ENCODE assay signal across 8 mouse cellular contexts in genomic region chr10:88503421-88504314, GRCm38 (mm10). TPM values are rescaled to one million over a fixed set of nuclear protein-coding genes. Genes with fewer than 3 reads are reported as not detected.
DNase-seq lines count a peak whose midpoint lies in the region; ATAC-seq and TF ChIP-seq lines count a peak whose summit lies in the region.

TSS of gene Chpt1 (minus strand) at chr10:88504073.

- H3K27ac ChIP-seq in hindbrain, embryonic 15.5 days (replicated peaks) = peak within 1 kb of the TSS; percentile 84
- peak within 1 kb of the TSS; percentile 94 for H3K27ac ChIP-seq in left cerebral cortex, adult 2 months
- H3K27ac ChIP-seq in macrophage = no peak within 1 kb of the TSS

- no peaks in the 10 kb centered on the region for H3K27me3 ChIP-seq in hindbrain, embryonic 15.5 days

- ATAC-seq in hindbrain, embryonic 15.5 days (ENCODE audit: low FRiP score, low read depth) = peak; percentile 96

- H3K9me3 ChIP-seq in hindbrain, embryonic 15.5 days = no peaks in the 10 kb centered on the region

- no peak; the same call in 1 of the 2 replicates for TF ChIP-seq CTCF in left cerebral cortex, adult 2 months (IDR thresholded peaks at IDR 0.05)

- H3K9ac ChIP-seq in hindbrain, embryonic 15.5 days = peak within 1 kb of the TSS; percentile 85

- intact Hi-C loops in left cerebral cortex, adult 2 months (cut with DNase I) = loop anchor here (2.0 kb wide), 1 partner anchor 227 kb away; the partner anchor contains the start of gene Arl1

- no peaks in the 10 kb centered on the region for H3K36me3 ChIP-seq in hindbrain, embryonic 15.5 days
- H3K36me3 ChIP-seq in macrophage (ENCODE audit: inconsistent target) = no peaks in the 10 kb centered on the region

- under 1% methylated on average over 48 of the region's 80 CpGs for WGBS in hindbrain, embryonic 15.5 days
- 1% methylated on average over 45 of the region's 80 CpGs for WGBS in macrophage (ENCODE audit: missing documents)

- H3K4me3 ChIP-seq in hindbrain, embryonic 15.5 days = peak within 1 kb of the TSS; percentile 86
- peak within 1 kb of the TSS; percentile 88 for H3K4me3 ChIP-seq in left cerebral cortex, adult 2 months
- peak within 1 kb of the TSS; percentile 78 for H3K4me3 ChIP-seq in macrophage (ENCODE audit: inconsistent target)

- H3K4me2 ChIP-seq in hindbrain, embryonic 15.5 days = peak within 1 kb of the TSS; percentile 72

- no peaks in the 10 kb centered on the region; the same call in 1 of the 2 replicates for H3K79me2 ChIP-seq in macrophage (ENCODE audit: inconsistent target)

- DNase-seq in ZHBTc4 (ENCODE audit: low read depth, low spot score) = peak; percentile 91
- peak; percentile 79 to 91 for DNase-seq in cerebellum, postnatal 36 days
- peak; percentile 82 for DNase-seq in gastrocnemius, adult 18-20 months (ENCODE audit: low spot score)
- peak; percentile 84 to 85 for DNase-seq in left cerebral cortex, adult 2 months (ENCODE audit: extremely low spot score in 1 of 2, low spot score in 2 of 2)
- peak; percentile 82 for DNase-seq in right cerebral cortex, adult 18-20 months
- peak; percentile 59 for DNase-seq in urinary bladder, postnatal 10 days (ENCODE audit: low spot score)

- peaks cover 15% of the 10 kb centered on the region for H3K4me1 ChIP-seq in hindbrain, embryonic 15.5 days (replicated peaks)

RNA-seq across cellular contexts. Expression of gene Chpt1, which starts in this region (rescaled TPM):
- 100 to 1,000 TPM in 1 of 2 experiments, 10 to 100 TPM in 1; 92.6 to 116 TPM for total RNA-seq in gastrocnemius, adult 18-20 months (2021)
- polyA plus RNA-seq in hindbrain, embryonic 15.5 days (2015; fragmentation: Nextera tagmentation; extraction: Ambion mirVana) = 20.1 and 21.6 TPM in 2 replicates
- total RNA-seq in left cerebral cortex, adult 2 months (2021) = 10 to 100 TPM; 36.5 to 39.8 TPM
- 10 to 100 TPM in 14 of 26 experiments, 1 to 10 TPM in 12; 2.1 to 29.2 (median 13.8) TPM for total RNA-seq in macrophage (2018; cell fraction: chromatin; rRNA removed)
- 10 to 100 TPM; 12.0 to 25.0 (median 20.3) TPM for total RNA-seq in macrophage (2018; cell fraction: cytosol; rRNA removed)
- total RNA-seq in macrophage (2018; cell fraction: nucleus; rRNA removed) = 10 to 100 TPM in 13 of 26 experiments, 1 to 10 TPM in 13; 4.0 to 27.7 (median 11.0) TPM
- 14.8 to 29.0 TPM (median 19.6 TPM) in 3 replicates for polyA plus RNA-seq in macrophage (2018)
